In the genomic region with DNA sequence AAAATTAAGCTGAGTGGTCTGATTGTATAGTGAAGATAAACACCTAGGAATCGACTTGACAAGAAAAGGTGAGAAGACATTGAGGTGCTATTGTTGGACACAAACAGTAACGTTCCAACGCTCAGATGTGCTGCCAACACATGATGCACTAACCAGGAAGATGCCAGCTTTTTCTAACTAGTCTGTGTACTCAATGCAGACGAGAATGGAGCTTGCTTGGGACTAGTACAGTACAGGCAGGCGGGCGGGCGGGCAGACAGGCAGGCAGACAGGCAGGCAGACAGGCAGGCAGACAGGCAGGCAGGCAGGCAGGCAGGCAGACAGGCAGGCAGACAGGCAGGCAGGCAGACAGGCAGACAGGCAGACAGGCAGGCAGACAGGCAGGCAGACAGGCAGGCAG, we compare ENCODE assay signal across 14 mouse cellular contexts. TPM values are rescaled to one million over a fixed set of nuclear protein-coding genes. Genes with fewer than 3 reads are reported as not detected.
"Had no signal": no experiment of that assay in that cellular context is flagged by ENCODE, and none has a peak within 500 bp of the region (broad histone marks: within the 10 kb centered on the region; RNA-seq: fewer than 3 reads in every experiment).

No protein-coding gene starts in this region.

RNA-seq across cellular contexts. Expression of gene Tuba3a, which starts 18.6 kb away (rescaled TPM):
- total RNA-seq: common myeloid progenitor, adult 5-6 weeks; forebrain, postnatal 0 days; gastrocnemius, adult 18-20 months; gastrocnemius, adult 2 months; gastrocnemius, adult 8-10 months; gastrocnemius, postnatal 10 days; gastrocnemius, postnatal 14 days; gastrocnemius, postnatal 25 days; gastrocnemius, postnatal 36 days; gastrocnemius, postnatal 4 days; granulocyte monocyte progenitor cell, adult 5-6 weeks; heart, adult 18-20 months; heart, adult 2 months; heart, adult 8-10 months had no signal
